Mouse (Mus musculus) embryonic stem cell, embryonic (primary cell): ENCODE measurements at regions not wholly inside any gene's neighbourhood (a gene's known extent, or its start where the extent isn't known, plus 50 kb on each side); places are given as distances from the start of the nearest gene placed in this dataset.

Experiments used
- CTCF ChIA-PET, 4 experiments: fragments of 300-600 bp in 2 of 4; fragments of 350-600 bp in 2 of 4; sonication (Branson Sonifier 250); formaldehyde crosslinking; loops; one replicate each; lab custom pipeline; 2022; ENCODE audit warnings: inconsistent platforms in 2 of 4; lab: Charles Lee
- POLR2A ChIA-PET, 4 experiments: fragments of 300-600 bp in 2 of 4; fragments of 350-600 bp in 2 of 4; sonication (Branson Sonifier 250); formaldehyde crosslinking; loops; one replicate each; lab custom pipeline; 2022; ENCODE audit warnings: antibody characterized with exemption in 4 of 4, inconsistent platforms in 1 of 4; lab: Charles Lee

GRCm38 (mm10) chr5:82472146-82472545 lies 882.8 kb downstream of the Tecrl start:
- ChIA-PET POLR2A (no interaction called here), CTCF (no interaction called here)

GRCm38 (mm10) chr5:82464272-82464671 lies 890.7 kb downstream of the Tecrl start:
- ChIA-PET CTCF (no interaction called here), POLR2A (no interaction called here)

- ChIA-PET POLR2A (no interaction called here), CTCF (no interaction called here)
Observed at GRCm38 (mm10) chr5:82441288-82441687, 913.7 kb downstream of the Tecrl start.

- CTCF ChIA-PET, result no interaction called here
- POLR2A ChIA-PET, result no interaction called here
Observed at GRCm38 (mm10) chr5:82440126-82440525, 914.9 kb downstream of the Tecrl start.

- POLR2A ChIA-PET, result no interaction called here
- CTCF ChIA-PET, result no interaction called here
Observed at GRCm38 (mm10) chr5:82420396-82420795, 934.6 kb downstream of the Tecrl start.

GRCm38 (mm10) chr5:82396632-82397234 lies 958.3 kb downstream of the Tecrl start:
- ChIA-PET CTCF (no interaction called here), POLR2A (no interaction called here)

GRCm38 (mm10) chr5:82361624-82362023 lies 993.4 kb downstream of the Tecrl start:
- ChIA-PET CTCF (no interaction called here), POLR2A (no interaction called here)

- ChIA-PET POLR2A (no interaction called here), CTCF (no interaction called here)
Observed at GRCm38 (mm10) chr5:82356336-82356735, 998.7 kb downstream of the Tecrl start.

GRCm38 (mm10) chr5:82351089-82351488 lies 1003.9 kb downstream of the Tecrl start:
- POLR2A ChIA-PET, result no interaction called here
- CTCF ChIA-PET, result no interaction called here

GRCm38 (mm10) chr5:82346672-82347071 lies 1008.3 kb downstream of the Tecrl start:
- POLR2A ChIA-PET, result no interaction called here
- CTCF ChIA-PET, result interaction anchor here in 1 of 4 experiments (0.6 to 1.2 kb wide), 5 partner anchors 272 to 1094 kb away, joined by 3 to 6 read pairs (median 4); no protein-coding TSS in a partner anchor

GRCm38 (mm10) chr5:82324354-82324753 lies 1030.6 kb downstream of the Tecrl start:
- ChIA-PET CTCF (no interaction called here), POLR2A (no interaction called here)

- ChIA-PET POLR2A (no interaction called here), CTCF (no interaction called here)
Observed at GRCm38 (mm10) chr5:82319709-82320333, 1035.2 kb downstream of the Tecrl start.

GRCm38 (mm10) chr5:82312054-82312453 lies 1042.9 kb downstream of the Tecrl start:
- ChIA-PET POLR2A (no interaction called here), CTCF (no interaction called here)

GRCm38 (mm10) chr5:82288069-82288845 lies 1066.7 kb downstream of the Tecrl start:
- ChIA-PET CTCF (interaction anchor here in 1 of 4 experiments (0.6 kb wide), 1 partner anchor 54 kb away, joined by 3 read pairs; no protein-coding TSS in a partner anchor), POLR2A (no interaction called here)

GRCm38 (mm10) chr5:82253356-82254104 lies 1101.5 kb downstream of the Tecrl start:
- ChIA-PET CTCF (no interaction called here), POLR2A (no interaction called here)

- POLR2A ChIA-PET, result no interaction called here
- CTCF ChIA-PET, result no interaction called here
Observed at GRCm38 (mm10) chr5:82226329-82226728, 1128.7 kb downstream of the Tecrl start.

GRCm38 (mm10) chr5:82223622-82224021 lies 1131.4 kb downstream of the Tecrl start:
- ChIA-PET POLR2A (no interaction called here), CTCF (no interaction called here)

- CTCF ChIA-PET, result no interaction called here
- POLR2A ChIA-PET, result no interaction called here
Observed at GRCm38 (mm10) chr5:82203606-82204005, 1151.4 kb downstream of the Tecrl start.
